Mouse (Mus musculus) leukemia stem cell, adult 10-12 weeks (primary cell): Measurements from ENCODE around the gene 1700092M07Rik. TPM values are rescaled to one million over a fixed set of nuclear protein-coding genes. Genes with fewer than 3 reads are reported as not detected.

Source experiments
- polyA plus RNA-seq: library from polyadenylated mRNA; stranded (reverse); fragments of >175 nt; gene quantifications from 2 replicates; pipeline ENCODE4 v1.2.3, GENCODE M21; 2012; ENCODE audit warnings: low replicate concordance

The 1700092M07Rik gene
- polyA plus RNA-seq, result not detected in 2 replicates

GRCm38 (mm10) chr19:8740603-8741002 is at the start of gene 1700092M07Rik:
Gene 1700092M07Rik, plus strand, starts transcription at chr19:8740718.

DNA sequence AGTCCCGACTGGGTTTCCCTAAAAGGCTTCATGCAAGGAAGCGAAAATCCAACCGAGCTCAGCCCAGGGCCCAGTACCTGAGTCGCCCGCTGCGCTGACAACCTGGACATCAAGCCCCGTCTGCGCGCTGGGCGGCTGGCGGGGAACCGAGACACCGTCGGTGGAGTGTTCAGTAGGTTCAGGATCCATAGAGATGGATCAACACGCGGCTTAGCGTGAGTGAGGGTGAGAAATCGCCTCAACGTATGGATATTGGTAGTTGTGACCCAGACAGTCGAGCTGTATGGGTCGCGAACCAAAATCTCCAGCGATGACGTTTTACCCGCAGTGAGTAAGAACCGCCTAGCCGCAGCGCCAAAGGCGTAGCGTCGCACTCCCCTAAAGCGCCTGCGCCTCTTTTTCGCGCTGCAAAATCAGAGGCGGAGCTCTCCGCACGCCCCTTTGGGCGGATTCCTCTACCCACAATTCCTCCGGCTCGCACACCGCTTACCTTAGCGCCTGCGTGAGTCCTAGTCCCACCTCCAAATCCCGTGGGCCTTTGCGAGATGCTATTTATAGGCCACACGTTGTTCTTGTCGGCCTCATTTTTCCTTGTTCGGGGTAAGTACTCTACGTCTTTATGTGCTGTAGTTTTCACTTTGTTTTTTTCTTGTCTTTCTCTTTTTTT is 17.5 kb upstream of the 1700092M07Rik start, which contains the start of gene Slc3a2:
Slc3a2 (minus strand) TSS at position 463 of the 667 bp plus-strand sequence.

GRCm38 (mm10) chr19:8735389-8736159 is 4.9 kb upstream of the 1700092M07Rik start, which contains the start of gene Wdr74:
Gene Wdr74, plus strand, starts transcription at chr19:8735827.

GRCm38 (mm10) chr19:8741243-8741869 is 838 bp downstream of the 1700092M07Rik start, which contains the start of gene Stx5a:
Gene Stx5a, plus strand, starts transcription at chr19:8741413.

DNA sequence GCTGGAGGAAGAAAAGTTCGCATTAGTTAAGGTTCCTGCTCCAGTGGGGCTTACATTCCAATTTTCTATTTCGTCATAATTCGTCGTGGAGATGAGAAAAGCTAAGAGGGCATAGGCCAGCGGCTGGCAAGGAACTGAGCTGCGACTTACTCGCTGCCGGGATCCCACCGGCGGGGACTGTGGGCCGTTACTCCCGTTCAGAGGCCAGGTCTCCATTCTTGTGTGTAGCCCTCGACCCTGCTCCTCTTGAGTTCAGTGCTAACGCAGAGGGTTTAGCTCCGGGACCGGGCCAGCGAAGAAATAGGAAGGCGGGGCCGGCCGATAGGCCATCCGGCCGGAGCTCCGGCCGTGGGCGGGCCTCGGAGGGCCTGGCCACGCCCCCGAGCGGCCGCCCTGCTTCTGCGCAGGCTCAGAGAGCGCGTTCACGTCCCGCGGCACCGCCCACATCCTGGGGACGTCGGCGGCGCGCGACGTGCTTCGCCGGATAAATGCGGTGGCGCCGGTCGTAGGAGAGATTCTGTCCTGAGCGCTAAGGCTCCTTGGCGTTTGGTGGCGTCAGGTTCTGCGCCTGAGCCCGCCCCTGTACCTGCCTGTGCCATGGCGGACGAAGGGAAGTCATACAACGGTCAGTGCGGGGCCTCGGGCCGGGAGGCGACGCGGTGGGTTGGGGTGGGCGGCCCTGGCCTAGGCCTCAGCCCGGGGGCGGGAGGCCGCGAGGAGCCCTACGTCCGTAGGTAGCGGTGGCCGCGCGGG is 16.3 kb downstream of the 1700092M07Rik start, which contains the start of gene Nxf1:
Nxf1 (plus strand) TSS at position 439 of the 753 bp plus-strand sequence.

GRCm38 (mm10) chr19:8770567-8771270 is 30.2 kb downstream of the 1700092M07Rik start, which contains the start of gene Tmem223:
Gene Tmem223, plus strand, starts transcription at chr19:8770996.

GRCm38 (mm10) chr19:8774086-8774835 is 33.7 kb downstream of the 1700092M07Rik start, which contains the start of gene Tmem179b:
Gene Tmem179b, minus strand, starts transcription at chr19:8774467.

GRCm38 (mm10) chr19:8786008-8786781 is 45.7 kb downstream of the 1700092M07Rik start, which contains the start of gene Taf6l:
Gene Taf6l, minus strand, starts transcription at chr19:8786417.

Other genes with a start within 250 kb of the 1700092M07Rik start
- not detected in 2 replicates for gene Slc22a8, start 149.5 kb upstream of the 1700092M07Rik start, polyA plus RNA-seq
- not detected in 2 replicates for gene Slc22a6, start 122.7 kb upstream of the 1700092M07Rik start, polyA plus RNA-seq
- not detected in 2 replicates for gene Chrm1, start 76.9 kb upstream of the 1700092M07Rik start, polyA plus RNA-seq
- gene Slc3a2, start 17.3 kb upstream of the 1700092M07Rik start, polyA plus RNA-seq, result 129 and 167 TPM in 2 replicates
- gene Wdr74, start 4.9 kb upstream of the 1700092M07Rik start, polyA plus RNA-seq, result 21.6 and 29.2 TPM in 2 replicates
- gene Stx5a, start 695 bp downstream of the 1700092M07Rik start, polyA plus RNA-seq, result 17.5 and 22.6 TPM in 2 replicates
- 39.0 and 42.9 TPM in 2 replicates for gene Nxf1, start 16.4 kb downstream of the 1700092M07Rik start, polyA plus RNA-seq
- 69.6 and 147 TPM in 2 replicates for gene Tmem223, start 30.3 kb downstream of the 1700092M07Rik start, polyA plus RNA-seq
- 19.3 and 85.5 TPM in 2 replicates for gene Tmem179b, start 33.7 kb downstream of the 1700092M07Rik start, polyA plus RNA-seq
- gene Taf6l, start 45.7 kb downstream of the 1700092M07Rik start, polyA plus RNA-seq, result 47.7 and 56.1 TPM in 2 replicates
- 4.5 and 17.9 TPM in 2 replicates for gene Polr2g, start 57.9 kb downstream of the 1700092M07Rik start, polyA plus RNA-seq
- 0.39 and 2.0 TPM in 2 replicates for gene Zbtb3, start 61.8 kb downstream of the 1700092M07Rik start, polyA plus RNA-seq
- 4.0 and 4.6 TPM in 2 replicates for gene Ttc9c, start 78.6 kb downstream of the 1700092M07Rik start, polyA plus RNA-seq
- gene Hnrnpul2, start 79.3 kb downstream of the 1700092M07Rik start, polyA plus RNA-seq, result 59.4 and 120 TPM in 2 replicates
- 40.3 and 101 TPM in 2 replicates for gene AC129217.1, start 89.1 kb downstream of the 1700092M07Rik start, polyA plus RNA-seq
- gene Bscl2, start 96.7 kb downstream of the 1700092M07Rik start, polyA plus RNA-seq, result 36.5 and 111 TPM in 2 replicates
- gene Gng3, start 98.5 kb downstream of the 1700092M07Rik start, polyA plus RNA-seq, result not detected in 2 replicates
- gene Lrrn4cl, start 110.0 kb downstream of the 1700092M07Rik start, polyA plus RNA-seq, result 0.09 and 0.24 TPM in 2 replicates
- gene Ubxn1, start 130.8 kb downstream of the 1700092M07Rik start, polyA plus RNA-seq, result 78.0 and 79.9 TPM in 2 replicates
- 10.7 and 29.9 TPM in 2 replicates for gene Uqcc3, start 140.2 kb downstream of the 1700092M07Rik start, polyA plus RNA-seq
- gene Lbhd1, start 143.0 kb downstream of the 1700092M07Rik start, polyA plus RNA-seq, result 1.7 TPM in 1 of 2 replicates, not detected in the other
- gene Gm49403, start 143.2 kb downstream of the 1700092M07Rik start, polyA plus RNA-seq, result not detected in 2 replicates
- gene 1810009A15Rik, start 148.1 kb downstream of the 1700092M07Rik start, polyA plus RNA-seq, result 12.1 and 24.9 TPM in 2 replicates
- 0.92 and 16.1 TPM in 2 replicates for gene Gm49416, start 148.2 kb downstream of the 1700092M07Rik start, polyA plus RNA-seq
- 35.0 and 93.2 TPM in 2 replicates for gene Ints5, start 152.3 kb downstream of the 1700092M07Rik start, polyA plus RNA-seq
- gene Ganab, start 157.4 kb downstream of the 1700092M07Rik start, polyA plus RNA-seq, result 35.8 and 36.8 TPM in 2 replicates
- gene B3gat3, start 179.7 kb downstream of the 1700092M07Rik start, polyA plus RNA-seq, result 110 and 144 TPM in 2 replicates
- gene Rom1, start 188.6 kb downstream of the 1700092M07Rik start, polyA plus RNA-seq, result 28.2 and 31.8 TPM in 2 replicates
- gene Eml3, start 188.8 kb downstream of the 1700092M07Rik start, polyA plus RNA-seq, result 92.9 and 101 TPM in 2 replicates
- 33.6 and 60.7 TPM in 2 replicates for gene Mta2, start 201.2 kb downstream of the 1700092M07Rik start, polyA plus RNA-seq
- 41.2 and 58.4 TPM in 2 replicates for gene Tut1, start 213.1 kb downstream of the 1700092M07Rik start, polyA plus RNA-seq
- 34.0 and 130 TPM in 2 replicates for gene Eef1g, start 226.3 kb downstream of the 1700092M07Rik start, polyA plus RNA-seq
- 6.4 and 8.8 TPM in 2 replicates for gene Ahnak, start 248.6 kb downstream of the 1700092M07Rik start, polyA plus RNA-seq